Mouse (Mus musculus): ENCODE measurements around the gene 1700029P11Rik.

- TF ChIP-seq EP300 (IDR thresholded peaks at IDR 0.05) = no peak
- TF ChIP-seq CTCF (IDR thresholded peaks at IDR 0.05) = no peak
Observed at GRCm38 (mm10) chr15:81943176-81943749, 37.1 kb upstream of the 1700029P11Rik start.

Measured in lung, postnatal 0 days (tissue).